Mouse (Mus musculus) embryonic stem cell, embryonic (primary cell): ENCODE measurements at regions not wholly inside any gene's neighbourhood (a gene's known extent, or its start where the extent isn't known, plus 50 kb on each side); places are given as distances from the start of the nearest gene placed in this dataset.

Source experiments
- CTCF ChIA-PET, 4 experiments: fragments of 300-600 bp in 2 of 4; fragments of 350-600 bp in 2 of 4; sonication (Branson Sonifier 250); formaldehyde crosslinking; loops; one replicate each; lab custom pipeline; 2022; ENCODE audit warnings: inconsistent platforms in 2 of 4; lab: Charles Lee
- POLR2A ChIA-PET, 4 experiments: fragments of 300-600 bp in 2 of 4; fragments of 350-600 bp in 2 of 4; sonication (Branson Sonifier 250); formaldehyde crosslinking; loops; one replicate each; lab custom pipeline; 2022; ENCODE audit warnings: antibody characterized with exemption in 4 of 4, inconsistent platforms in 1 of 4; lab: Charles Lee

GRCm38 (mm10) chr8:92302694-92303093 is 54.7 kb upstream of the Irx5 start:
- POLR2A ChIA-PET = no interaction called here
- CTCF ChIA-PET = interaction anchor here in 1 of 4 experiments (1.0 kb wide), 1 partner anchor 50 kb away, joined by 3 read pairs; no protein-coding TSS in a partner anchor

GRCm38 (mm10) chr8:92301029-92301428 is 56.4 kb upstream of the Irx5 start:
- ChIA-PET CTCF (interaction anchor here in 1 of 4 experiments (0.6 kb wide), 1 partner anchor 911 kb away, joined by 3 read pairs; no protein-coding TSS in a partner anchor), POLR2A (interaction anchor here in 1 of 4 experiments (0.6 kb wide), 1 partner anchor 1185 kb away, joined by 3 read pairs; no protein-coding TSS in a partner anchor)

- CTCF ChIA-PET = interaction anchor here in 1 of 4 experiments (0.6 kb wide), 1 partner anchor 81 kb away, joined by 4 read pairs; no protein-coding TSS in a partner anchor
- POLR2A ChIA-PET = interaction anchor here in 1 of 4 experiments (0.6 kb wide), 1 partner anchor 758 kb away, joined by 3 read pairs; no protein-coding TSS in a partner anchor
These were observed 70.3 kb upstream of the Irx5 start for GRCm38 (mm10) chr8:92286841-92287811.

GRCm38 (mm10) chr8:92275755-92276154 is 81.7 kb upstream of the Irx5 start:
- POLR2A ChIA-PET = interaction anchor here in 2 of 4 experiments (0.6 to 1.1 kb wide), 2 partner anchors 44 to 850 kb away, joined by 4 read pairs; no protein-coding TSS in a partner anchor
- CTCF ChIA-PET = no interaction called here

GRCm38 (mm10) chr8:92272726-92273125 is 84.7 kb upstream of the Irx5 start:
- ChIA-PET CTCF (no interaction called here), POLR2A (no interaction called here)

GRCm38 (mm10) chr8:92272073-92272472 is 85.4 kb upstream of the Irx5 start:
- CTCF ChIA-PET = no interaction called here

GRCm38 (mm10) chr8:92270636-92271035 is 86.8 kb upstream of the Irx5 start:
- POLR2A ChIA-PET = no interaction called here
- CTCF ChIA-PET = no interaction called here

More at GRCm38 (mm10) chr8:92272073-92272472, 85.4 kb upstream of the Irx5 start:
- POLR2A ChIA-PET = no interaction called here

- POLR2A ChIA-PET = no interaction called here
These were observed 90.0 kb upstream of the Irx5 start for GRCm38 (mm10) chr8:92267415-92267814.

GRCm38 (mm10) chr8:92260056-92260455 is 97.4 kb upstream of the Irx5 start:
- ChIA-PET POLR2A (no interaction called here), CTCF (no interaction called here)

More at GRCm38 (mm10) chr8:92267415-92267814, 90.0 kb upstream of the Irx5 start:
- CTCF ChIA-PET = no interaction called here

- POLR2A ChIA-PET = interaction anchor here in 1 of 4 experiments (0.6 kb wide), 1 partner anchor 414 kb away, joined by 3 read pairs; no protein-coding TSS in a partner anchor
- CTCF ChIA-PET = no interaction called here
These were observed 99.2 kb upstream of the Irx5 start for GRCm38 (mm10) chr8:92258258-92258657.

GRCm38 (mm10) chr8:92252597-92253375 is 104.6 kb upstream of the Irx5 start:
- CTCF ChIA-PET = no interaction called here
- POLR2A ChIA-PET = interaction anchor here in 1 of 4 experiments (0.6 kb wide), 1 partner anchor 149 kb away, joined by 4 read pairs; no protein-coding TSS in a partner anchor

GRCm38 (mm10) chr8:92246301-92246700 is 111.1 kb upstream of the Irx5 start:
- CTCF ChIA-PET = no interaction called here
- POLR2A ChIA-PET = no interaction called here

GRCm38 (mm10) chr8:92240686-92241275 is 116.6 kb upstream of the Irx5 start:
- CTCF ChIA-PET = no interaction called here
- POLR2A ChIA-PET = interaction anchor here in 1 of 4 experiments (0.6 kb wide), 1 partner anchor 236 kb away, joined by 3 read pairs; no protein-coding TSS in a partner anchor

GRCm38 (mm10) chr8:92231326-92232225 is 125.8 kb upstream of the Irx5 start:
- CTCF ChIA-PET = no interaction called here
- POLR2A ChIA-PET = interaction anchor here in 1 of 4 experiments (1.5 kb wide), 1 partner anchor 44 kb away, joined by 4 read pairs; no protein-coding TSS in a partner anchor

- POLR2A ChIA-PET = no interaction called here
- CTCF ChIA-PET = no interaction called here
These were observed 127.9 kb upstream of the Irx5 start for GRCm38 (mm10) chr8:92229526-92229925.

GRCm38 (mm10) chr8:92224929-92225328 is 132.5 kb upstream of the Irx5 start:
- POLR2A ChIA-PET = no interaction called here
- CTCF ChIA-PET = no interaction called here

- ChIA-PET CTCF (no interaction called here), POLR2A (no interaction called here)
These were observed 134.4 kb upstream of the Irx5 start for GRCm38 (mm10) chr8:92222992-92223391.
